Mouse (Mus musculus) heart, postnatal 10 days (tissue): ENCODE data around the gene Pate3. TPM values are rescaled to one million over a fixed set of nuclear protein-coding genes. Genes with fewer than 3 reads are reported as not detected.
"Not testable (repeated sequence)": the region's sequence is repeated elsewhere in the genome, so short reads cannot be mapped to it uniquely, and the experiment has no call there.

Source experiments
- DNase-seq, 2 experiments: peaks; one replicate each; pipeline ENCODE4 v3.0.0; 2021
- intact Hi-C: fragments of 180-260 bp; cut with DNase I; formaldehyde crosslinking; loops from one replicate; pipeline ENCODE4 v1.15.1; 2025
- total RNA-seq, 2 experiments: library from RNA; stranded (reverse); gene quantifications; 2 replicates each; pipeline ENCODE4 v1.2.3; 2021

Pate3 gene
- total RNA-seq, result not detected

- intact Hi-C loops, result no loop called here
- DNase-seq, result no peak
These were observed at the start of gene Pate3 for GRCm38 (mm10) chr9:35648102-35648501. Gene Pate3, minus strand, starts transcription at chr9:35648202.

DNA sequence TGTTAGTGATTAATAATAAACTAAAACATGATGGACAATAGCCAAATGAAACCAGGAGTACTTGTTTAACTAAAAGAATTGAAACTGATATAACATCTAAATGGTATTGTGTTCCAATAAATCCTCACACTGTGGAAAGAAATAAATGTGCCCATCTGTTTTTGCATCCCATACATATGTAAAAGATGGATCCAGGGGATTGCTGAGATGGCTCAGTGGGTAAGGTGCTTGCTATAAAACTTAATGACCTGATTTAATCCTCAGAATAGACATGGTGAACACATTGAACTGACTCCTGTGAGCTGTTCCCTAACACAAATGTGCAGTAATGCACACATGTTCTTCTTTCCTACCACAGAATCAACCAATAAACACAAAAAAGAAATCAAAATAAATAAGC is 43.9 kb upstream of the Pate3 start:
- DNase-seq, result no peak

DNA sequence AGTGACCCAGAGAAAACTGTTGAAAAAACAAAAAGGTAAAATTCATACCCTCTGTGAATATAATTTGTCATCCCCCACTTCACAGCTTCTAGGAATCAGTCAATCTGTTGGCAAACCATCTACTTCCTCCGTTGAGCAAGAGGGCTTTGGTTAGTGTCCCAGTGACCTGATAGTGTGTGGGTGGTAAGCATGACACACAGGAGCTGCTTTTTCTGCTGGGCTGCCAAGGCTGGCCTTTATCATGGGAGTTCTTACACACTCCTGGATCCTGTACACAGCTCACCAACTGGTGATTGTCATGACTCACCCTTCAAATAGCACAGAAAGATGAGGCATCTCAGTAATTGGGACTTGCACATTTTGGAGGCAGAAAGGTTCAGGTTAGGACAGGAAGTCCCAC is 39.0 kb upstream of the Pate3 start, which contains the start of gene Pate1:
TSS of gene Pate1 (minus strand) at position 378 of the 400 bp plus-strand sequence.
- peak; percentile 5 to 9 for DNase-seq

More for the DNA sequence above, 43.9 kb upstream of the Pate3 start:
- intact Hi-C loops, result no loop called here

GRCm38 (mm10) chr9:35673557-35673956 is 25.6 kb upstream of the Pate3 start:
- intact Hi-C loops, result no loop called here
- DNase-seq, result no peak

More for the DNA sequence above, 39.0 kb upstream of the Pate3 start, which contains the start of gene Pate1:
- intact Hi-C loops, result no loop called here

DNA sequence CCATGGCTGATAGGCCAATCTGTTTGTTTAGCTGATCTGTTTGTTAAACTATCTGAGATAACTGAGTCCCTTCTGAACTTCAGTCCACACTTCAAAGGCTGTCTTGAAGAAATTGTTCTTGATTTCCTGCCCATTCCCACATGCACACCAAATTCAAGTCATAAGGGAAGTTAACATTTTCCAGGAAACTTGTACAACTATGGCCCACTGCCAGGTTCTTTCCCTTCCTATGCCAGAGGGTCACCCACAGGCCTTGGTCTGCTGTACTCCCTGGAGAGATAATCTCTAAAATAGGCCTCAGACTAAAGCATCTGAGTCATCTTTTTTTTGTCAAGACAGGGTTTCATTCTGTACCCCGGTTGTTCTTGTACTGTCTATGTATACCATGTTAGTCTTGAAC is 15.0 kb downstream of the Pate3 start:
- intact Hi-C loops, result no loop called here
- peak in 1 of 2 experiments; percentile 2 for DNase-seq

- intact Hi-C loops, DNase-seq: not testable (repeated sequence)
These were observed 31.2 kb downstream of the Pate3 start for GRCm38 (mm10) chr9:35616784-35617183.

DNA sequence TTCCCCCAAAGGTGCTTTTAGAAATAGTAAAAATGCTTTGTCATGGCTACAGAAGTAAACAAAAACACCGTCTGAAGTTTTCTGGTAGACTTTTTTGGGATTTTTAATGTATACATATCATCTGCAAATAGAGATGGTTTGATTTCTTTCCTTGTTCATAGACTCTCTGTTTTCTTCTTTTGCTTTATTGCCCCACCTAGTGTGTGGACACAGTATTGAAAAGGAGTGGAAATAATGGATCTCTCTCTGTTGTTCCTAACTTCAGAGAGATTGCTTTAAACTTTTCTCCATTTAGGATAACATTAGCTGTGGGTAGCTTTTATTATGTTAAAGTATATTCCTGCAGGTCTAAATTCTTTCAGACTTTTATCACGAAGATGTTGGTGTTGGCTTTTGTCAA is 34.0 kb downstream of the Pate3 start:
- no peak for DNase-seq
- intact Hi-C loops, result no loop called here

DNA sequence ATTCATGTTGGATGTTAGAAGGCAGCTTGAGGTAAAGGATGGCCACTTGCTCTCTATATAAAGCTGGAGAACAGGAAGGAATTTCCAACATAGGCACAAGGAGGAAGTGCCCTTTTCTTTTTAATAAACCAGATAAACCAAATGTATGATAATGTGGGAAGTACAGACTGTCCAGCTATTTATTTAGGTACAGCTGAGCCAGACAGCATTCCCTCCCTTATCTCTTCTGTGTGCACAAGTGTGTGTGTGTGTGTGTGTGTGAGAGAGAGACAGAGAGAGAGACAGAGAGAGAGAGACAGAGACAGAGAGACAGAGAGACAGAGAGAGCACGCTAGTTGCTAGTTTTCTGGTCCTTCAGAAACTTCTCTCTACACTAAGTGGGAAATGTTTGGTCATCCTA is 36.2 kb downstream of the Pate3 start, which contains the start of gene Pate4:
TSS of gene Pate4 (minus strand) at position 101 of the 400 bp plus-strand sequence.
- intact Hi-C loops, result no loop called here
- no peak for DNase-seq

GRCm38 (mm10) chr9:35607647-35608405 is 40.2 kb downstream of the Pate3 start:
- DNase-seq, result no peak
- intact Hi-C loops, result no loop called here

Other genes with a start within 250 kb of the Pate3 start
- 10 to 100 TPM; 19.7 to 31.2 TPM for gene Cdon, start 227.1 kb downstream of the Pate3 start, total RNA-seq
- not detected for gene Gm1113, start 129.9 kb downstream of the Pate3 start, total RNA-seq
- under 1 TPM in 1 of 2 experiments, not detected in 1; 0.02 TPM for gene Ddx25, start 89.7 kb downstream of the Pate3 start, total RNA-seq
- gene Pus3, start 89.6 kb downstream of the Pate3 start, total RNA-seq, result 1 to 10 TPM; 7.4 to 8.4 TPM
- under 1 TPM in 1 of 2 experiments, not detected in 1; 0.25 TPM for gene Pate2, start 77.9 kb downstream of the Pate3 start, total RNA-seq
- gene Hyls1, start 77.8 kb downstream of the Pate3 start, total RNA-seq, result 1 to 10 TPM; 3.5 to 4.5 TPM
- not detected for gene Pate4, start 36.3 kb downstream of the Pate3 start, total RNA-seq
- not detected for gene Pate1, start 39.2 kb upstream of the Pate3 start, total RNA-seq
- not detected for gene Gm17677, start 92.8 kb upstream of the Pate3 start, total RNA-seq
- not detected for gene Gm17727, start 129.9 kb upstream of the Pate3 start, total RNA-seq
- gene Gm27235, start 141.9 kb upstream of the Pate3 start, total RNA-seq, result not detected
- not detected for gene D730048I06Rik, start 141.9 kb upstream of the Pate3 start, total RNA-seq
- gene 9230110F15Rik, start 195.9 kb upstream of the Pate3 start, total RNA-seq, result not detected